Mouse (Mus musculus): ENCODE data around the gene Ppef1.
"Not testable (repeated sequence)": the region's sequence is repeated elsewhere in the genome, so short reads cannot be mapped to it uniquely, and the experiment has no call there.

The Ppef1 gene

DNA sequence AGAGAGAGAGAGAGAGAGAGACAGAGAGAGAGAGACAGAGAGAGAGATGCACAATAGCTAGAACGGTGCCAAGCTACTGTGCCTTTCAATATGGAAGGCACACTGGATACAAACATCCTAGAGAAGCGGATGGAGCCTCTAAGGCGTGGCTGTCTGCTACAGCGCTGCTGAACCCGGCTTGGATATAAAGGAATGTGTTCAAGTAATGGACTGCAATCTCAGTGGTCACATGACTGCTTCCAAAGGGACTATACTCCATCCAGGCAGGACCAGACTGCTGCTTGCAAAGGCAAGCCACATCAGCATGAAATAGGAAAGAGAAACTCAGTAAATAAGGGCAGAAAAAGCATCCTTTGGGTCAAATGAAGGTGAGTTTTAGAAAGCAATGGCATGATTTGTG lies at the start of gene Ppef1:
Gene Ppef1, minus strand, starts transcription at position 116 of the 400 bp plus-strand sequence.
- DNase-seq (ENCODE audit: low read depth, low spot score): no peak

DNA sequence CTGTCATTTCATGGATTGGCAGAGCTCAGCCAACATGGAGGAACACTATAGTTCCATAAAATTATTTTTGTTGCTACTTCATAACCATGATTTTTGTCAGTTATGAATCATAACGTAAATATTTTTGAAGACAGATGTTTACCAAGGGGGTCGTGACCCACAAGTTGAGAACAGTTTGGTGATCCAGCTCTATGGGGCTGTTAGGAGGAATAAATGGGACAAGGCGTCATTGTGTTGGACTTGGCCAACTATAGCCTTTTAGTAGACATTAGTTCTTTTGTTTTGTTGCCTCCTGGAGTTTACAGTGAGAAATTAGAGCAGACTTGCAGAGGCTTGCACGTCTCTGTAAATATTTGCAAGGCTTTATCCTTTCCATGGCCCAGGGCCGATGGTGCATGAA lies 46.7 kb upstream of the Ppef1 start:
- no peak for DNase-seq (ENCODE audit: low read depth, low spot score)

GRCm38 (mm10) chrX:160773033-160773432 lies 37.5 kb upstream of the Ppef1 start:
- no peak for DNase-seq (ENCODE audit: low read depth, low spot score)

- not testable (repeated sequence) for DNase-seq (ENCODE audit: low read depth, low spot score)
These were observed 34.1 kb upstream of the Ppef1 start for GRCm38 (mm10) chrX:160769622-160770021.

- no peak for DNase-seq (ENCODE audit: low read depth, low spot score)
These were observed 32.1 kb upstream of the Ppef1 start, which contains the start of gene Rs1 for GRCm38 (mm10) chrX:160767713-160768112. TSS of gene Rs1 (plus strand) at chrX:160768013.

- DNase-seq (ENCODE audit: low read depth, low spot score): no peak
These were observed 30.7 kb upstream of the Ppef1 start for GRCm38 (mm10) chrX:160766233-160766616.

GRCm38 (mm10) chrX:160765389-160766232 lies 30.0 kb upstream of the Ppef1 start:
- peak; percentile 80 for DNase-seq (ENCODE audit: low read depth, low spot score)

GRCm38 (mm10) chrX:160750808-160751207 lies 15.2 kb upstream of the Ppef1 start:
- DNase-seq (ENCODE audit: low read depth, low spot score): no peak

- DNase-seq (ENCODE audit: low read depth, low spot score): no peak
These were observed 13.1 kb upstream of the Ppef1 start for GRCm38 (mm10) chrX:160748653-160749052.

GRCm38 (mm10) chrX:160745399-160745798 lies 9.8 kb upstream of the Ppef1 start:
- DNase-seq (ENCODE audit: low read depth, low spot score): no peak

GRCm38 (mm10) chrX:160699171-160699570 lies 36.4 kb downstream of the Ppef1 start:
- DNase-seq (ENCODE audit: low read depth, low spot score): no peak

GRCm38 (mm10) chrX:160691559-160691958 lies 44.0 kb downstream of the Ppef1 start:
- DNase-seq (ENCODE audit: low read depth, low spot score): no peak

GRCm38 (mm10) chrX:160690094-160690493 lies 45.5 kb downstream of the Ppef1 start:
- DNase-seq (ENCODE audit: low read depth, low spot score): no peak

GRCm38 (mm10) chrX:160669992-160670391 lies 65.6 kb downstream of the Ppef1 start:
- no peak for DNase-seq (ENCODE audit: low read depth, low spot score)

DNA sequence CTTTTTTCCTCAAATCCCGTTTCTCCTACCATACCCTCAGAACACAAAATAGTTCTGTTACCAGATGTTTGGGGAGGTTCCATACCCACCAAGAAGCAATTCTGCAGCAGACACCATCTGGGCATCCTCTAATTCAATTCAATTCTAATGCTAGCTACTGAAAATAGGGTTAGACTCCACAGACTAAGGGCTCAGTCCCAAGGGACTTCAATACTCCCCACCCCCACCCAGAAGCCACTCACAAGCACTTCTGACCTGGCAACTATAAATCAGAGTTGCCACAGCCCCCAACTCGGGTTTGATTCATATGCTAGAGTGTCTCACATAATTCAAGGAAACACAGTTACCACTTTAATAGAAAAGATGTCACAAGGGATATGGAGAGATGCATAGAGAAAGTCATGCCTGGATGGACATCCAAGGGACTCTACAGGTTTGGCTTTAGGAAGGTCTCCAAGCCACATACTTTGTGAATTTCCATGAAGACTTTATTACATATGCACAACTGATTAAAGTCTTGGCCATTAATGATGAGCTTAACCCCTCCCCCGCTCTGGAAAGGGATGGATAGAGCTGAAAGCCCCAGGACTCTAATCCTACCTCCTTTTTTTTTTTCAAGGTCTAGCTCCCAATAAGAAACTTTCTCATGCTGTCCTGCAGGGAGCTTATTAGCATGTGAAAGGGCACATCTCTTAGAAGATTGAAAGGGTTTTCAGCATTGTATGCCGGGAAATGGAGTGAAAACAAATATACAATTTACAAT lies 124.5 kb downstream of the Ppef1 start:
- no peak for DNase-seq (ENCODE audit: low read depth, low spot score)

DNA sequence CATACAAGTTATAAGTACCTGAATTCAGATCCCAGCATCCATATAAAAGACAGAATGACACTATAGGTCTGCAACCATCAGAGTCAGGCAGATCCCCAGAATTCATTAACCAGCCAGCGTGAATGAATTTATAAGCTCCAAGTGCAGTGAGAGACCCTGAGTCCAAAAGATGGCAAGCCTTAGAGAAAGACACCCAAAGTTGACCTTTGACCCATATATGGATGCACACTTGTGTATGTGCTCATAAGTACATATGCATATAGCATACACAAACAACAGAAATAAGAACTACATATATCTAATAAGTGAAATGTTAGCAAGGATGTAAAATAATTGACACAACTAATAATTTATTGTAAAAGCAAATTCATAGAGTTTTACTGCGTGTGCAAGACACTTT lies 125.1 kb downstream of the Ppef1 start:
- no peak for DNase-seq (ENCODE audit: low read depth, low spot score)

- DNase-seq (ENCODE audit: low read depth, low spot score): peak; percentile 20
These were observed 125.7 kb downstream of the Ppef1 start for GRCm38 (mm10) chrX:160609849-160610248.

- DNase-seq (ENCODE audit: low read depth, low spot score): no peak
These were observed 131.5 kb downstream of the Ppef1 start for GRCm38 (mm10) chrX:160603981-160604541.

DNA sequence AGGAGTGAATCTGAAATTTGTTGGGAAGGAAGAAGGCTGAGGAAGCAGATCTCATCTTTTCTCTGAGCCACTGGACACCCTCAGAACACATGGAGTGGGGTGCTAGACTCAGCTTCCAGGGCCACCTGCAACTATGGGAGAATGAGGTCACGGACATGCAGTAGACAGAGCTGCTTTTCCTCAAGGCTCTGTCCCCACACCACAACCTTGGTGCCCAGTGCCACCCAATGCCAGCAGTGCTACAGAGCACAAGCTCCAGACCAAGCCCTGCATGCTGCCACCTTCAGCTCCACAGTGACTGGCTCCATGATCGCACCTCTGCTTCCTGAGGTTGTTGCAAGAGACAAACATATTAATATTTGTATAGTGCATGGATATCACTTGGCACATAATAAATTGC lies 132.2 kb downstream of the Ppef1 start:
- DNase-seq (ENCODE audit: low read depth, low spot score): no peak

GRCm38 (mm10) chrX:160602770-160603169 lies 132.8 kb downstream of the Ppef1 start:
- no peak for DNase-seq (ENCODE audit: low read depth, low spot score)

DNA sequence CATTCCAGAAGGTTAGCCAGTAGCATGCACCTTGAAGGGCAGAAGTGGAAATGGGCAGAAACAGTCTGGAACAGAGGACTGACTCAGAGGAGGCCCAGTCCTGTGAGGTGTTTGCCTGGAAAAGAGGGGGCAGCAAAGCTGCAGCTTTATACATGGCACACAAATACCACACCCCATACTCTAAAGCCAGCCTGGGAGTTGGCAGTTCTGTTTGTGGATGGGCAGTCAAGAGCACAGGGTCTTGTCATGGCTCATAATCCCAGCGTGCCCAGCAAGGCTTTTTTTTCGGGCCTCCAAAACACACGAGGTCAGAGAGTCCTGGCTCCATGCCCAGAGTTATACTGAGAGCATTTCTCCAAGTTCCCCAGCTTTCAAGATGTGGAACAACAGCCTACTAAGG lies 134.5 kb downstream of the Ppef1 start:
- no peak for DNase-seq (ENCODE audit: low read depth, low spot score)

Measured in retina, postnatal 7 days (tissue).